Mouse (Mus musculus): ENCODE results near the gene Nfatc3. TPM values are rescaled to one million over a fixed set of nuclear protein-coding genes. Genes with fewer than 3 reads are reported as not detected.

Gene Nfatc3
- total and polyA plus RNA-seq, 3 experiments, result 29.0 to 96.3 (median 37.8) TPM

GRCm38 (mm10) chr8:106103888-106104287, 45.2 kb downstream of the Nfatc3 start:
- H3K4me1 ChIP-seq (ENCODE audit: control insufficient read depth in 1 of 2, insufficient read depth in 2 of 2), result no peaks in the 10 kb centered on the region
- DNase-seq (ENCODE audit: extremely low read depth), result no peak
- H3K36me3 ChIP-seq (replicated peaks in 1 of 2; ENCODE audit: control insufficient read depth in 1 of 2, insufficient read depth in 1 of 2, low read length in 1 of 2), result peaks cover 36 to 88% of the 10 kb centered on the region in 2 experiments
- H3K4me3 ChIP-seq (replicated peaks in 1 of 3; ENCODE audit: low read depth in 2 of 3, low read length in 2 of 3, poor library complexity in 1 of 3), result no peak overlapping the region
- H3K79me2 ChIP-seq (replicated peaks; ENCODE audit: control insufficient read depth, extremely low read depth, insufficient read depth, poor library complexity, severe bottlenecking), result peaks cover 17% of the 10 kb centered on the region; the same call in 1 of the 2 replicates
- no peak overlapping the region for H3K9ac ChIP-seq (ENCODE audit: insufficient read depth, low read depth)
- TF ChIP-seq SIN3A (IDR thresholded peaks at IDR 0.05; ENCODE audit: low read length) (no peak), CTCF (conservative IDR thresholded peaks at IDR 0.05 in 1 of 2, IDR thresholded peaks at IDR 0.05 in 1 of 2; ENCODE audit: low read depth in 2 of 2, low read length in 2 of 2) (no peak), UBTF (IDR thresholded peaks at IDR 0.05; ENCODE audit: low read depth, low read length) (no peak), MAZ (IDR thresholded peaks at IDR 0.05; ENCODE audit: low read depth, low read length) (no peak), ELF1 (IDR thresholded peaks at IDR 0.05; ENCODE audit: low read depth, low read length) (no peak), POLR2AphosphoS2 (IDR thresholded peaks at IDR 0.05; ENCODE audit: low read depth, low read length) (no peak), BHLHE40 (IDR thresholded peaks at IDR 0.05; ENCODE audit: low read depth, low read length) (no peak), CHD1 (IDR thresholded peaks at IDR 0.05; ENCODE audit: low read depth, low read length) (no peak), GABPA (IDR thresholded peaks at IDR 0.05; ENCODE audit: insufficient replicate concordance, low read depth, low read length) (no peak), MAX (IDR thresholded peaks at IDR 0.05; ENCODE audit: low read length) (no peak), MYC (IDR thresholded peaks at IDR 0.05; ENCODE audit: low read depth, low read length) (no peak), TCF12 (IDR thresholded peaks at IDR 0.05; ENCODE audit: low read depth, low read length) (no peak)
- H3K27me3 ChIP-seq (replicated peaks), result no peaks in the 10 kb centered on the region
- dilution Hi-C loops (cut with MboI; ENCODE audit: extremely low pct_ligation_motif_present, extremely low pct_unique_long_range_greater_than_20kb, low sequenced_read_pairs), result no loop called here
- in situ Hi-C loops (cut with MboI; ENCODE audit: low pct_ligation_motif_present, low pct_unique_long_range_greater_than_20kb, low sequenced_read_pairs), result no loop called here
- no peaks in the 10 kb centered on the region for H3K9me3 ChIP-seq (replicated peaks; ENCODE audit: low read length)
- H3K4me2 ChIP-seq (ENCODE audit: insufficient read depth, low read depth, poor library complexity, severe bottlenecking), result no peak overlapping the region
- H3K27ac ChIP-seq (ENCODE audit: insufficient read depth, low read depth), result no peak overlapping the region

- Histone ChIP-seq H3K79me2 (replicated peaks; ENCODE audit: control insufficient read depth, extremely low read depth, insufficient read depth, poor library complexity, severe bottlenecking) (peaks cover 17% of the 10 kb centered on the region), H3K4me1 (ENCODE audit: control insufficient read depth in 1 of 2, insufficient read depth in 2 of 2) (no peaks in the 10 kb centered on the region), H3K4me2 (ENCODE audit: insufficient read depth, low read depth, poor library complexity, severe bottlenecking) (no peak overlapping the region), H3K4me3 (replicated peaks in 1 of 3; ENCODE audit: low read depth in 2 of 3, low read length in 2 of 3, poor library complexity in 1 of 3) (no peak overlapping the region), H3K27ac (ENCODE audit: insufficient read depth, low read depth) (no peak overlapping the region), H3K9me3 (replicated peaks; ENCODE audit: low read length) (no peaks in the 10 kb centered on the region), H3K27me3 (replicated peaks) (no peaks in the 10 kb centered on the region), H3K36me3 (replicated peaks in 1 of 2; ENCODE audit: control insufficient read depth in 1 of 2, insufficient read depth in 1 of 2, low read length in 1 of 2) (peaks cover 44 to 94% of the 10 kb centered on the region in 2 experiments), H3K9ac (ENCODE audit: insufficient read depth, low read depth) (no peak overlapping the region)
- dilution Hi-C loops (cut with MboI; ENCODE audit: extremely low pct_ligation_motif_present, extremely low pct_unique_long_range_greater_than_20kb, low sequenced_read_pairs), result no loop called here
- in situ Hi-C loops (cut with MboI; ENCODE audit: low pct_ligation_motif_present, low pct_unique_long_range_greater_than_20kb, low sequenced_read_pairs), result no loop called here
- TF ChIP-seq MAFK (IDR thresholded peaks at IDR 0.05; ENCODE audit: insufficient replicate concordance, low read length) (no peak), MAX (IDR thresholded peaks at IDR 0.05; ENCODE audit: low read length) (no peak), SIN3A (IDR thresholded peaks at IDR 0.05; ENCODE audit: low read length) (no peak), UBTF (IDR thresholded peaks at IDR 0.05; ENCODE audit: low read depth, low read length) (no peak), RAD21 (IDR thresholded peaks at IDR 0.05; ENCODE audit: low read depth, low read length) (no peak)
- DNase-seq (ENCODE audit: extremely low read depth), result no peak
These were observed 47.6 kb downstream of the Nfatc3 start for GRCm38 (mm10) chr8:106106193-106106592.

- Histone ChIP-seq H3K36me3 (replicated peaks in 1 of 2; ENCODE audit: control insufficient read depth in 1 of 2, insufficient read depth in 1 of 2, low read length in 1 of 2) (peaks cover 48 to 91% of the 10 kb centered on the region in 2 experiments), H3K9me3 (replicated peaks; ENCODE audit: low read length) (no peaks in the 10 kb centered on the region)
These were observed 49.4 kb downstream of the Nfatc3 start for GRCm38 (mm10) chr8:106108080-106108479.

More at GRCm38 (mm10) chr8:106108080-106108479, 49.4 kb downstream of the Nfatc3 start:
- Histone ChIP-seq H3K9ac (ENCODE audit: insufficient read depth, low read depth) (no peak overlapping the region), H3K27ac (ENCODE audit: insufficient read depth, low read depth) (no peak overlapping the region), H3K4me3 (replicated peaks in 1 of 3; ENCODE audit: low read depth in 2 of 3, low read length in 2 of 3, poor library complexity in 1 of 3) (no peak overlapping the region), H3K4me2 (ENCODE audit: insufficient read depth, low read depth, poor library complexity, severe bottlenecking) (no peak overlapping the region), H3K27me3 (replicated peaks) (no peaks in the 10 kb centered on the region), H3K4me1 (ENCODE audit: control insufficient read depth in 1 of 2, insufficient read depth in 2 of 2) (no peaks in the 10 kb centered on the region), H3K79me2 (replicated peaks; ENCODE audit: control insufficient read depth, extremely low read depth, insufficient read depth, poor library complexity, severe bottlenecking) (peaks cover 21% of the 10 kb centered on the region)
- in situ Hi-C loops (cut with MboI; ENCODE audit: low pct_ligation_motif_present, low pct_unique_long_range_greater_than_20kb, low sequenced_read_pairs), result no loop called here
- DNase-seq (ENCODE audit: extremely low read depth), result no peak
- TF ChIP-seq POLR2AphosphoS2 (IDR thresholded peaks at IDR 0.05; ENCODE audit: low read depth, low read length) (no peak), MAZ (IDR thresholded peaks at IDR 0.05; ENCODE audit: low read depth, low read length) (no peak), JUND (conservative IDR thresholded peaks at IDR 0.05; ENCODE audit: low read depth, low read length) (no peak), ZNF384 (IDR thresholded peaks at IDR 0.05; ENCODE audit: low read depth, low read length) (no peak), CHD2 (IDR thresholded peaks at IDR 0.05; ENCODE audit: low read length) (no peak)
- dilution Hi-C loops (cut with MboI; ENCODE audit: extremely low pct_ligation_motif_present, extremely low pct_unique_long_range_greater_than_20kb, low sequenced_read_pairs), result no loop called here
